ENCODE assay signal across 14 mouse cellular contexts in the genomic region with DNA sequence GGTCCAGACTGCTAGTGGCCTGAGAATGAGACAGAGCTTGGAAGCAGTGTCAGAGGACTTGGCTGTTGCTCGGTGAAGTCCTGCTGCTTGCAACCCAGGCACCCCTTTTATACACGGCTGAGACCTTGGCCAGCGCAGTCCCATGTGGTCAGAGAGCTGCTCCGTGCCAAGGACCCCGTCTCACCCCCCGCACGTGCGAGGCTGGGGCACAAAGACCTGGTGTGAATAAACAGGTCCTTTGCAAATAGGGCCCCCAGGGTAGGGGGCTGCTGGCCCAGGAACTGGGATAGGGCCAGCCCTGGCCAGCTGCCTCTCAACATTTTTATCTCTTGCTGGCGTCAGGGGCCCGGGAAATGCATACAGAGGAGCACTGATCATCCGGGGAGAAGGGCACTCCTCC. TPM values are rescaled to one million over a fixed set of nuclear protein-coding genes. Genes with fewer than 3 reads are reported as not detected.
A peak's percentile ranks its signal among the peaks of the same experiment; 100 is the strongest.
DNase-seq lines count a peak whose midpoint lies in the region; ATAC-seq and TF ChIP-seq lines count a peak whose summit lies in the region.
"Had no signal": no experiment of that assay in that cellular context is flagged by ENCODE, and none has a peak within 500 bp of the region (broad histone marks: within the 10 kb centered on the region; RNA-seq: fewer than 3 reads in every experiment).

No protein-coding gene starts in this region.

- H3K4me1 ChIP-seq in heart, embryonic 12.5 days (replicated peaks): peaks cover 10% of the 10 kb centered on the region
- H3K4me1 ChIP-seq in midbrain, embryonic 15.5 days: no peaks in the 10 kb centered on the region
- H3K4me1 ChIP-seq in midbrain, embryonic 13.5 days (replicated peaks): peaks cover 4% of the 10 kb centered on the region; the same call in 1 of the 2 replicates
- H3K4me1 ChIP-seq in stomach, postnatal 0 days (replicated peaks; ENCODE audit: control insufficient read depth, insufficient read depth): no peaks in the 10 kb centered on the region

- no peaks in the 10 kb centered on the region for H3K36me3 ChIP-seq in heart, embryonic 12.5 days
- no peaks in the 10 kb centered on the region for H3K36me3 ChIP-seq in midbrain, embryonic 15.5 days (replicated peaks)
- no peaks in the 10 kb centered on the region for H3K36me3 ChIP-seq in midbrain, embryonic 13.5 days
- H3K36me3 ChIP-seq in stomach, postnatal 0 days (ENCODE audit: control insufficient read depth, insufficient read depth, low read length): no peaks in the 10 kb centered on the region
- H3K36me3 ChIP-seq: liver, embryonic 15.5 days had no signal

- H3K9me3 ChIP-seq in heart, embryonic 12.5 days (replicated peaks): no peaks in the 10 kb centered on the region
- H3K9me3 ChIP-seq in midbrain, embryonic 15.5 days: no peaks in the 10 kb centered on the region
- no peaks in the 10 kb centered on the region for H3K9me3 ChIP-seq in midbrain, embryonic 13.5 days
- H3K9me3 ChIP-seq in stomach, postnatal 0 days (ENCODE audit: control insufficient read depth, low read length): no peaks in the 10 kb centered on the region
- H3K9me3 ChIP-seq: liver, embryonic 15.5 days had no signal

- TF ChIP-seq CTCF in brain, embryonic 14.5 days (IDR thresholded peaks at IDR 0.05; ENCODE audit: borderline replicate concordance, extremely low read depth, insufficient read depth, insufficient read length): no peak
- no peak for TF ChIP-seq CTCF in stomach, postnatal 0 days (IDR thresholded peaks at IDR 0.05; ENCODE audit: low read depth)
- no peak for TF ChIP-seq CTCF in gastrocnemius, adult 2 months (IDR thresholded peaks at IDR 0.05)

- H3K4me2 ChIP-seq in heart, embryonic 12.5 days: 0 out of 2 replicates have a peak overlapping the region, but pooled peaks have one; percentile 11
- H3K4me2 ChIP-seq in midbrain, embryonic 15.5 days: no peak overlapping the region
- H3K4me2 ChIP-seq in midbrain, embryonic 13.5 days (replicated peaks): no peak overlapping the region
- H3K4me2 ChIP-seq in stomach, postnatal 0 days (replicated peaks; ENCODE audit: low read depth): no peak overlapping the region
- H3K4me2 ChIP-seq: liver, embryonic 15.5 days had no signal

- no peak overlapping the region for H3K4me3 ChIP-seq in heart, embryonic 12.5 days
- no peak overlapping the region for H3K4me3 ChIP-seq in midbrain, embryonic 15.5 days
- H3K4me3 ChIP-seq in midbrain, embryonic 13.5 days (replicated peaks): no peak overlapping the region
- H3K4me3 ChIP-seq in stomach, postnatal 0 days (ENCODE audit: low read depth, low read length): no peak overlapping the region
- H3K4me3 ChIP-seq in gastrocnemius, adult 2 months: no peak overlapping the region
- H3K4me3 ChIP-seq: liver, embryonic 15.5 days had no signal

- TF ChIP-seq EP300 in stomach, postnatal 0 days (optimal IDR thresholded peaks at IDR 0.05): no peak

- no peak overlapping the region for H3K9ac ChIP-seq in heart, embryonic 12.5 days
- H3K9ac ChIP-seq in midbrain, embryonic 15.5 days: no peak overlapping the region
- no peak overlapping the region for H3K9ac ChIP-seq in midbrain, embryonic 13.5 days (replicated peaks)
- 0 out of 2 replicates have a peak overlapping the region, but pooled peaks have one; percentile 4 for H3K9ac ChIP-seq in stomach, postnatal 0 days (ENCODE audit: low read length)
- H3K9ac ChIP-seq: liver, embryonic 15.5 days had no signal

- peaks cover 55% of the 10 kb centered on the region for H3K27me3 ChIP-seq in heart, embryonic 12.5 days (replicated peaks)
- no peaks in the 10 kb centered on the region for H3K27me3 ChIP-seq in midbrain, embryonic 15.5 days (replicated peaks)
- H3K27me3 ChIP-seq in midbrain, embryonic 13.5 days: peaks cover 38% of the 10 kb centered on the region
- H3K27me3 ChIP-seq in stomach, postnatal 0 days (ENCODE audit: control insufficient read depth, insufficient read depth, low read length): no peaks in the 10 kb centered on the region

- ATAC-seq in heart, embryonic 12.5 days (ENCODE audit: insufficient number of reproducible peaks, low FRiP score): no peak
- ATAC-seq in midbrain, embryonic 15.5 days (replicated peaks): peak; percentile 33; the same call in 1 of the 2 replicates
- ATAC-seq in midbrain, embryonic 13.5 days: no peak
- no peak for ATAC-seq in stomach, postnatal 0 days (ENCODE audit: low FRiP score, low TSS enrichment)
- ATAC-seq: CD4-positive, CD25-positive, alpha-beta regulatory T cell, adult 4 months had no signal

- DNase-seq in heart, postnatal 36 days: no peak
- peak; percentile 45 for DNase-seq in brain, embryonic 14.5 days (ENCODE audit: low read depth)
- DNase-seq in stomach, postnatal 0 days (ENCODE audit: low spot score): no peak
- no peak for DNase-seq in gastrocnemius, adult 2 months
- DNase-seq: cerebellum, adult 8-10 months; kidney, adult 2 months had no signal

- H3K27ac ChIP-seq in heart, embryonic 12.5 days (ENCODE audit: poor library complexity, severe bottlenecking): no peak overlapping the region
- no peak overlapping the region for H3K27ac ChIP-seq in midbrain, embryonic 15.5 days
- no peak overlapping the region for H3K27ac ChIP-seq in midbrain, embryonic 13.5 days
- H3K27ac ChIP-seq in stomach, postnatal 0 days (replicated peaks): no peak overlapping the region
- H3K27ac ChIP-seq in gastrocnemius, adult 2 months: no peak overlapping the region
- H3K27ac ChIP-seq: liver, embryonic 15.5 days had no signal

- intact Hi-C loops in heart, postnatal 36 days (cut with DNase I): no loop called here
- intact Hi-C loops in gastrocnemius, adult 2 months (cut with DNase I): no loop called here

- WGBS in heart, embryonic 12.5 days: 16% methylated on average over 11 of the region's 11 CpGs
- 27% methylated on average over 11 of the region's 11 CpGs for WGBS in midbrain, embryonic 15.5 days
- 26% methylated on average over 11 of the region's 11 CpGs for WGBS in midbrain, embryonic 13.5 days
- 12% methylated on average over 11 of the region's 11 CpGs for WGBS in stomach, postnatal 0 days

- TF ChIP-seq POLR2A in brain, embryonic 14.5 days (IDR thresholded peaks at IDR 0.05; ENCODE audit: borderline replicate concordance, extremely low read depth, insufficient read depth, insufficient read length, poor library complexity, severe bottlenecking): no peak

RNA-seq across cellular contexts. Expression of a gene that starts 14.4 kb away (rescaled TPM):
- polyA plus RNA-seq in heart, embryonic 12.5 days (2016; fragmentation: Nextera tagmentation; extraction: Ambion mirVana): not detected in 2 replicates
- not detected for total RNA-seq in heart, postnatal 36 days (2021)
- polyA plus RNA-seq in midbrain, embryonic 15.5 days (2015; fragmentation: Nextera tagmentation; extraction: Ambion mirVana): not detected in 2 replicates
- not detected in 2 replicates for polyA plus RNA-seq in midbrain, embryonic 13.5 days (2015; fragmentation: Nextera tagmentation; extraction: Ambion mirVana)
- not detected in 2 replicates for polyA plus RNA-seq in brain, embryonic 14.5 days (2012; rRNA removed)
- 0.13 TPM in 1 of 2 replicates, not detected in the other for polyA plus RNA-seq in stomach, postnatal 0 days (2015; fragmentation: Nextera tagmentation; extraction: Ambion mirVana)
- not detected for total RNA-seq in gastrocnemius, adult 2 months (2021)
- total RNA-seq: left cerebral cortex, postnatal 36 days; megakaryocyte progenitor cell, adult 5-6 weeks had no signal
- polyA plus RNA-seq: liver, embryonic 15.5 days; stomach, embryonic 14.5 days had no signal

RNA-seq across cellular contexts. Expression of a gene that starts 20.6 kb away (rescaled TPM):
- 0.27 and 0.33 TPM in 2 replicates for polyA plus RNA-seq in heart, embryonic 12.5 days (2016; fragmentation: Nextera tagmentation; extraction: Ambion mirVana)
- total RNA-seq in heart, postnatal 36 days (2021): not detected
- 0.83 and 1.3 TPM in 2 replicates for polyA plus RNA-seq in midbrain, embryonic 15.5 days (2015; fragmentation: Nextera tagmentation; extraction: Ambion mirVana)
- 0.75 and 0.96 TPM in 2 replicates for polyA plus RNA-seq in midbrain, embryonic 13.5 days (2015; fragmentation: Nextera tagmentation; extraction: Ambion mirVana)
- 0.55 and 0.76 TPM in 2 replicates for polyA plus RNA-seq in brain, embryonic 14.5 days (2012; rRNA removed)
- polyA plus RNA-seq in stomach, postnatal 0 days (2015; fragmentation: Nextera tagmentation; extraction: Ambion mirVana): 0.11 and 0.17 TPM in 2 replicates
- total RNA-seq in gastrocnemius, adult 2 months (2021): not detected
- polyA plus RNA-seq: liver, embryonic 15.5 days had no signal

RNA-seq across cellular contexts. Expression of a gene that starts 34.4 kb away (rescaled TPM):
- 0.61 and 1.0 TPM in 2 replicates for polyA plus RNA-seq in heart, embryonic 12.5 days (2016; fragmentation: Nextera tagmentation; extraction: Ambion mirVana)
- total RNA-seq in heart, postnatal 36 days (2021): under 1 TPM; 0.49 to 0.61 TPM
- 4.5 TPM in 2 replicates for polyA plus RNA-seq in midbrain, embryonic 15.5 days (2015; fragmentation: Nextera tagmentation; extraction: Ambion mirVana)
- 3.8 and 4.0 TPM in 2 replicates for polyA plus RNA-seq in midbrain, embryonic 13.5 days (2015; fragmentation: Nextera tagmentation; extraction: Ambion mirVana)
- 12.7 and 14.7 TPM in 2 replicates for polyA plus RNA-seq in brain, embryonic 14.5 days (2012; rRNA removed)
- polyA plus RNA-seq in stomach, postnatal 0 days (2015; fragmentation: Nextera tagmentation; extraction: Ambion mirVana): 0.85 and 1.1 TPM in 2 replicates
- under 1 TPM; 0.39 to 0.43 TPM for total RNA-seq in gastrocnemius, adult 2 months (2021)
